Mouse (Mus musculus) 416B (cell line): ENCODE data around the gene Nde1.
A peak's percentile ranks its signal among the peaks of the same experiment; 100 is the strongest.

Source experiments
- DNase-seq: peaks from one replicate; pipeline ENCODE4 v3.0.0; 2011; ENCODE audit warnings: low read depth

Nde1 gene

DNA sequence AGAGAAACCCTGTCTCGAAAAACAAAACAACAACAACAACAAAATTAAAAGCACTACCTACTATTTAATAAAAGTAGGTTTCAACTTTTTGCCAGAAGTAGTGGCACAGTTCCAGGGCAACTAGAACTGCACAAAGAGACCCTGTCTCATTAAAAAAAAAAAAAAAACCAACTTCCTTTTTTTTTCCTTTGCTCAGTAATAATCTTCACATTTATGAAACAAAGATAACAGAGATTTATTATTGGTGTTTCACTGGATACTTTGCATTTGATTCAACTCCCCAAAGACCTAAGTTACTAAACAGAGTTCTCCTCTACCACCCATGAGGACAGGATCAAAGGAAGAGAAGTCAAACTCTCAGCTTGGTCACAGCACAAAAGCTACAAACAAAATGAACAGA is 2.1 kb upstream of the Nde1 start:
- DNase-seq: no peak

DNA sequence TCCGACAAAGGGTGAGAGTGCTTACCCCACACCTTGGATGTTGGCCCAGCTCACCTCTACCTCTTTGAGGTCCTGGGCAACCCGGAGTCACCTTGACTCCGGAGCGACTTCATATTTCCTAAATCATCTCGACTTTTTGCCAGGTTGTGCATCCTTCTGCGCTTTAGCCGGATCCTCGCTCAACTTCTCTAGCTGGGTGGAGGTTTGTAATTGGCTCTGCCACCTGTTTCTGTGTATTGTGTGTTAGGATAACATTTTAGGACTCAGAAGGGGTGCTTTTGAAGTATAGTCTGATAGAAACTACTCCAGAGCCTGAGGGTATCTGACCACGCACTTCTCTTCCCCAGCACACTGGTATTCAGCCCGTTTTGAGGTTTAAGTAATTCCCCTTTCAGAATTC is 656 bp downstream of the Nde1 start:
- DNase-seq: peak; percentile 39

DNA sequence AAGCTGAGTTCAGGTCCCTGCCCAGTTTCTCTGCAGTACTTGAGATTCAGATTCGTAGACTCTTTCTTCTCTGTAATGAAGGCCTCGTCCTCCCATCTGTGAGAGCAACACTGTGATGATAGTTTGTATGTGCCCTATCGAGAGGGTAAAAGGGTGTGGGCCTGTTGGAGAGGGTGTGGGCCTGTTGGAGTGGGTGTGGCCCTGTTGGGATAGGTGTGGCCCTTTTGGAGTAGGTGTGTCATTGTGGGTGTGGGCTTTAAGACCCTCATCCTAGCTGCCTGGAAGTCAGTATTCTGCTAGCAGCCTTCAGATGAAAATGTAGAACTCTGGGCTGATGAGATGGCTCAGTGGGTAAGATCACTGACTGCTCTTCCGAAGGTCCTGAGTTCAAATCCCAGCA is 3.4 kb downstream of the Nde1 start:
- DNase-seq: no peak

DNA sequence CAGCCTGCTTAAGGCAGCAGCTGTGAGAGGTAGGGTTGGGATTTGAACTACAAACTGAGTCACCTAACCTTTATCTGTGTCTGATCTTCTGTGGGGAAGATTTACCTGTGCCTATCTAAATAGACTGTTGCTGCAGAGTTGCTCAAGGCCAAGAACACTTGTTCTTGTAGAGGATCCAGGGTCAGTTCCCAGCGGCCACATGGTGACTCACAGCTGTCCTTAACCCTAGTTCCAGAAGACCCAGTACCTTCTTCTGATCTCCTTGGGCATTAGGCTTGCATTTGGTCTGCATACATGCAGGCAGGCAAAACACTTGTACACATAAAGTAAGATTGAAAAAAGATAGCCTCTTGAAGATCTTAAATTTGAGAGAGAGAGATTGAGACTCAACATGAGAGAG is 6.6 kb downstream of the Nde1 start:
- no peak for DNase-seq

DNA sequence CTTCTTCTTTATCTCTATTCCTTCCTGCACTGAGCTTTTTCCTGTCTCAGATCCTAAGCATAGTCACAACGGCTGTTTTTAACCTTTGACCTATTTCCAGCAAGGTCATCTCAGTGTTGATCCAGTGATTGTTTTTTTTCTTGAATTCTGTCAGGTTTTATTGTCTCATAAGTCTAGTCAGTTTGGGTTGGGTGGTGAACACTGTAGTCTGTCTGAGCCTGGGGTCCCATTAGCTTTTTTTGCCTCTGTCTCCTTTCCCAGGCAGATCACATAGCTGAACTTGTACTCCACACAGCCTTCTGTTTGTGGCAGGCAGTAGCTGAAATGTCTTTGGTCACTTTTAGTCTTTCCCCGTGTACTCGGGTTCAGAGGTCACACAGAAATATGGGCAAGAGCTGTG is 15.0 kb downstream of the Nde1 start:
- peak; percentile 30 for DNase-seq

DNA sequence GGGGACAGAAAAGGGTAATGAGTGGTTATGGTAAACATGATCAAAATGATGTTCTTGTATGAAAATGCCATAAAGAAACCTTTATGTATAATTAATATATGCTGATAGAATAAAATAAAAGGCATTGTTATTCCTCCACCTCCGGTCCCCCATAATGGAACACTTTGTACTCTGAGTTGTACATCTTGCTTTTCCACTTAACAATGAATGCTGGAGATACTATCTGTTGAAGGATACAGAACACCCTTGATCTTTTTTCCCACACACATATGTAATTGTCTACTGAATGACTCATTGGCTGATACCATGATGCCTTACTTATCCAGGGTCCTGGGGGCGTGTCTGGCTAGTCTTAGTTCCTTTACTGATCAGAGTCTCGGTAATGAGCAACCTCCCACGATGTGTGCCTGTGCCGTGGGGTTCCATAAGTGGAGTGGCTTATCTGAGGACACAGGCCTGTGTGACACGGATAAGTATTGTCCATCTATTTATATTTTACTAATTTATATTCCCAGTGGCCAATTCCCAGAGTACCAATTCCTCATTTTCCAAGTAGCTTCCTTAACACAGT is 17.2 kb downstream of the Nde1 start:
- DNase-seq: no peak

DNA sequence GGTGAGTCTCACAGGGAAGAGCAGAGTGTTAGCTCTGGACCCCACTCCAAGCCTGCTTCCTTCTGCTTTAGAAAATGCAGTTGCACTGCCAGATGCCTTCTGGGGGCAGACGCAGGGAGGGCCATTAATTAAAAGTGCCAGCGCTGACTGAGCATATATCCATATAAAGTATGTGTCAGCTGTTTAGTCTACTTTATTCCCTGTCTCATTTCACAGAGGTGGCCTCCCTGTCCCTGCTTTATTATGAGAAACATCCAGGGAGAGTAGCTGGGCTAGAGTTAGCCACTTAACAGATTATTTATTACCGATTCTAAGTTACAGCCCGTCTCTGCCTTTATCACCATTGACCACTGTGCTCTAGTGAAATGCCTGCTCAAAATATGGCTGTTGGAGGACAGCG is 19.3 kb downstream of the Nde1 start:
- no peak for DNase-seq

DNA sequence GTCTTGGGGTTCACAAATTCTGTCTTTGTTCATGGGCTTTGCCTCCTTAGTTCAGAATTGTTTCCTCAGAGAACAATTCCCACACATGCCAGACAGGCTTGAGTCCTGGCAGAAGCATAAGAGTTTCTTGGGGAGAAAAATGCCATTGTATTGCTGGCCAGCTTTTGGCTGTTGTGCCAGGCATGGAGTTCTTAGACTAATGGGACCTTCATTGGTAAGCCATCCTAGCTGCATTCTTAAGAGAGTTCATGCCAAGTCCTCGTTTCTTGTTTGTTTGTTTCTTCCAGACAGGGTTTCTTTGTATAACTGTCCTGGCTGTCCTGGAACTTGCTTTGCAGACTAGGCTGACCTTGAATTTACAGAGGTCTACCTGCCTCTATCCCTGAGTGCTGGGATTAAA is 20.8 kb downstream of the Nde1 start:
- no peak for DNase-seq

DNA sequence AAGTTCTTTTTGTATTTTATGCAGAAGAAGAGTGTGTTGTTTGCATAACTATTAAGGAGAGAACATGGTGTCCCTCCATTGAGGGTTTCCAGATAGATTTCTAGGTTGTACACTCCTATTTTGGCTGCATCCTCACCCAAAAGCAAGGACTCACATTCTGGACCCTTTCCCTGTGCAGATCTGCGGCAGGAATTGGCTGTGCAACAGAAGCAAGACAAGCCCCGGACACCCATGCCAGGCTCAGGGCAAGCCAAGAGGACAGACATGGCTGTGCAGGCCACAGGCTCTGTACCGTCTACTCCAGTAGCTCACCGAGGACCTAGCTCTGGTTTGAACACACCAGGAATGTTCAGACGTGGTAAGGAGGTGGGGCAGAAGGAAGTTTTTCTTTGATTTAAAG is 22.4 kb downstream of the Nde1 start:
- DNase-seq: no peak

DNA sequence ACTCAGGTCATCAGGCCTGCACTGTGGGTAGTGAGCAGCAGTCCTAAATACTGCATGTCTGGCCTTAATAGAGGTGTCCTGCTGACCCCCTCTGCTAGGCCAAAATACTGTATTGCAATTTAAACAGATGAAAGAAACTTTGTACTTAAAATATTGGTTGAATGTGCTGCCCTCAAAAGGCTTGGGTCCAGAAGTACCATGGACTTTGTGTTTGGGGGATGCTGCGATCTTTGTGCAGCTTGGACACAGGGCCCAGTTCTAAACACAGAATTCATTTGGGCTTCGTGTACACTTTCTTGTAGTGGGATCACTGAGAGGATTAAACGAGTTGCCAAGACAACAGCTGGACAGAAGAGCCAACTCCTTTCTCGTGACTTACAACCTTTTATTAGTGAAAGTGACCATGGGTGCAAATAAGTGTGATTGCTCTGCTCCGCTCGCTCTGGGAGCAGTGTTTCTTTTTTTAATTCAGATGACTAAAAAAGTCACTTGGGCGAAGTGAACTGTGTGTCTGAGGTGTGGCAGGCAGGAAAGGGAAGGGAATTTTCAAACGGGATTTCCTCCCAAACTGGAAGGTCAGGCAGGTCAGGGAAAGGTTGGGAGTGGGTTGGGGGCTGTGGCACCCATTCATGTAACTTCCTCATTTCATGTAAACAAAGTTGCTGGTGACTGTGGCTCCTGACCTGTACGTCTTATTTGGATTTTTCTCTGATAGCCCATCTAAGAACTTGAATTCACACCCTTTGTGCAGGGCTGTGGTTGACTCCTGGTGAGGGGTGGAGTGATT is 31.3 kb downstream of the Nde1 start:
- DNase-seq: no peak

DNA sequence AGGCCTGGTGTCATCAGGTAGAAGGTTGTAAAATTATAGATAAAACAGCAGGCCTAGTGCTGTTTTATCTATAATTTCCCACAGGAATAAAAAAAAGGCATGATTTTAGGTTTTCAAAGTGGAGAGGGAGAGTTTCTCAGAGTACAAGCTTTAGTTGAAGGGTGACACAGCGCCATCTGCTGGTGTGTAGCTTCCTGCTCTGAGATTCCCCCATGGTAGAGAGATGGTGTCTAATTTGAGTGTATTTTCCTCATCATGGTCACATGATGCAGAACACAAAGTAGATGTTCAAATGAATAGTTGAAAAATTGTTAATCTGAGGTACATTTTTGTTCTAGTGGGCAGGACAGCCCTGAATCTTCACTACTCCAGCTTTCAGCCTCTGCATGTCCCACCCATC is 32.4 kb downstream of the Nde1 start:
- peak; percentile 71 for DNase-seq

DNA sequence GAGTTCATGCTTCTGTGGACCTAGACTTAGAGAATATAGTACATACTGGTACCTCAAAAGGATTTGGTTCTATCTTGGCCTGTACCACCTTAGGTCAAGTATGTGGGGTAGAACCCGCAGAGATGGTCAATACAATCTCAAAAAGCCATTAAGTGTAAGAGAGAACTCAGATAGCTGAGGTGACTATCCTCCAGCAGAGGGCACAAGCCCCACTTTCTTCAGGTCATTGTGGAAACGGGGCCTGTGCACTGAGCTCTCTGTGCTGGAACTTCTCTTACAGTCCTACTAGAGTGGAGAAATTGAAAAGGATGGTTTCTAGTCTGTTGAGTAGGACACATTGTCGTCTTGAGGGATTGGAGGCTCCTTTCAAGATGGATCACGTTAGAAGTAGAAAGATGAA is 35.7 kb downstream of the Nde1 start:
- DNase-seq: peak; percentile 33

DNA sequence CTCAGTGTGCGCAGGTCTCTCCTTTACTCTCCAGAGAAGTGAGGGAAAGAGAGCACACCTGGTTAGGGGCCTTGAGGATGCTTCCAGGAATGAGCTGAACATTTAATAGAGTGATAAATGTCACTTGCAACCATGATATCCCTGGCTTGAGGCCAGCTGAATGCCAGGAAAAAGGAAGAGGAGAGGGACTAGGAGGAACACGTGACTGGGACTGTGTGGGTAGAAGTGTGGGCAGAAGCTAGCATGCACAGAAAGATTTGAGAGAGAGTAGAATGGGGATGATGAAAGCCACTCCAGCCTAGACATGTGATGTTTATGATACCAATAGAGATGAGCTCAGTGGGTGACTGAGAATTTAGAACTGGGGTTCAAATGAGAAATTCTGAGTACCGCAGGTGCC is 52.1 kb downstream of the Nde1 start:
- DNase-seq: no peak

DNA sequence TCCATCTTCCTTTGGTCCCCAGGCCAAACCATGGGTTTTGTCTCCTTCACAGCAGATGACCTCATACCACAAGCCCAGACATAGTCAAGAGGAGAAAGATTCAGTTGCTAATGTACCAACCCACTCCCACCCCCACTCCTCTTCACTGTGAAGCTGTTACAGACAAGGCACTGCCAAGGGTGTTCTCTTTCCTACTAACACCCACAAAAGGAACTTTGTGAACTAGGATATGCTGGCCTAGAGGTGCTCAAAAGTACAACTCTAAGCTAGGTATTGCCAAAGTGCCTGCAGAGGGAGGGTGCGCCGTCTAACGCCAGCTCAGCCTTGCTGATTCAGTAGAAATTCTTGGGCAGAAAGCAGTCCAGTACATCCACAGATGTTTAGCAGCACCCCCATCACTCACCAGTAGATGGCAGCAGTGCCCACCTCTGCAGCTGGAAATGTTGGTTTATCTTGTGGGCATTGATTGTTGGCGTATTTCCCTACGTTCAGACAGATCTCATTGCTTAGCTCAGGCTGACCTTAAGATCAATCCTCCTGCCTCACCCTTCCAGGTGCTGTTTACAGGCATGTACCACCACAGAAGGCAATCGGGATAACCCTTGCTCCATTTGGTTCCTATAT is 74.1 kb downstream of the Nde1 start:
- peak; percentile 83 for DNase-seq

DNA sequence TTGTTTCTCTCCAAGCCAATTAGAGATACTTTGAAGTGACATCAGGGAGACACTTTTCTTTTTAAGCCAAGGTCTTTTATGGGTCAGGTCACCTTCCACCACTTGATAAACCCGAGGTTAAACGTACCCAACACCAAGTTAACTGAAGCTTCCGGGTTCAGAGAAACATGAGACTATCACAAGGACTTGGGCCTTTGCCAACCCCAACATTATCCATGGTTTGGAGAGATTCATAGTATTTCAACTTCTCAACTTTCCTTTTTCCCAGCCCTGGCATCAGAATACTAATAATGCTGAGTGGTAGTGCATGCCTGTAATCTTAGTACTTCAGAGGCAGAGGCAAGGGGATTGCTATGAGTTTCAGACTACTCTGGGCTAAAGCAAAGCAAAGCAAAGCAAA is 79.0 kb downstream of the Nde1 start:
- DNase-seq: no peak
